Mouse (Mus musculus): ENCODE measurements around the gene Olfr77. TPM values are rescaled to one million over a fixed set of nuclear protein-coding genes. Genes with fewer than 3 reads are reported as not detected.

Gene Olfr77
- polyA plus RNA-seq (2015; fragmentation: Nextera tagmentation; extraction: Ambion mirVana): 0.19 and 0.23 TPM in 2 replicates

GRCm38 (mm10) chr9:19916565-19916964 is at the start of gene Olfr77:
Gene Olfr77, plus strand, starts transcription at chr9:19916865.

GRCm38 (mm10) chr9:19887904-19888303 is 28.8 kb upstream of the Olfr77 start, which contains the start of gene Olfr862:
Gene Olfr862, minus strand, starts transcription at chr9:19888004.

Other genes starting within 250 kb of the Olfr77 start
- not detected in 2 replicates for gene Olfr857, start 207.4 kb upstream of the Olfr77 start, polyA plus RNA-seq (2015; fragmentation: Nextera tagmentation; extraction: Ambion mirVana)
- not detected in 2 replicates for gene Olfr58, start 136.6 kb upstream of the Olfr77 start, polyA plus RNA-seq (2015; fragmentation: Nextera tagmentation; extraction: Ambion mirVana)
- gene Olfr859, start 112.0 kb upstream of the Olfr77 start, polyA plus RNA-seq (2015; fragmentation: Nextera tagmentation; extraction: Ambion mirVana): not detected in 2 replicates
- not detected in 2 replicates for gene Olfr860, start 67.1 kb upstream of the Olfr77 start, polyA plus RNA-seq (2015; fragmentation: Nextera tagmentation; extraction: Ambion mirVana)
- gene Olfr862, start 28.9 kb upstream of the Olfr77 start, polyA plus RNA-seq (2015; fragmentation: Nextera tagmentation; extraction: Ambion mirVana): not detected in 2 replicates
- not detected in 2 replicates for gene Olfr866, start 111.2 kb downstream of the Olfr77 start, polyA plus RNA-seq (2015; fragmentation: Nextera tagmentation; extraction: Ambion mirVana)
- gene Olfr867, start 140.7 kb downstream of the Olfr77 start, polyA plus RNA-seq (2015; fragmentation: Nextera tagmentation; extraction: Ambion mirVana): not detected in 2 replicates
- not detected in 2 replicates for gene Olfr868, start 181.8 kb downstream of the Olfr77 start, polyA plus RNA-seq (2015; fragmentation: Nextera tagmentation; extraction: Ambion mirVana)
- not detected in 2 replicates for gene Olfr869, start 212.1 kb downstream of the Olfr77 start, polyA plus RNA-seq (2015; fragmentation: Nextera tagmentation; extraction: Ambion mirVana)

Data from skeletal muscle tissue, postnatal 0 days (tissue).